Mouse (Mus musculus) gastrocnemius, postnatal 4 days (tissue): ENCODE data around the gene Olfr963. TPM values are rescaled to one million over a fixed set of nuclear protein-coding genes. Genes with fewer than 3 reads are reported as not detected.
"Not testable (repeated sequence)": the region's sequence is repeated elsewhere in the genome, so short reads cannot be mapped to it uniquely, and the experiment has no call there.

Experiments
- DNase-seq, 2 experiments: peaks; one replicate each; pipeline ENCODE4 v3.0.0; 2021 to 2022; ENCODE audit warnings: low spot score in 2 of 2, mixed read lengths in 2 of 2
- long read RNA-seq, 2 experiments: library from polyadenylated mRNA; stranded (forward); transcript quantifications; one replicate each; pipeline ENCODE4 v2.0.0; 2021
- total RNA-seq, 2 experiments: library from RNA; stranded (reverse); gene quantifications; 2 replicates each; pipeline ENCODE4 v1.2.3; 2021

Olfr963 gene
- total RNA-seq: not detected
- long read RNA-seq, experiment 1: 0 reads
- long read RNA-seq, experiment 2: 0 reads

- DNase-seq: no peak
These were observed at the start of gene Olfr963 for GRCm38 (mm10) chr9:39666905-39667304. TSS of gene Olfr963 (plus strand) at chr9:39667205.

GRCm38 (mm10) chr9:39621073-39621472 is 45.9 kb upstream of the Olfr963 start, which contains the start of gene Olfr960:
TSS of gene Olfr960 (plus strand) at chr9:39621373.
- no peak for DNase-seq

DNA sequence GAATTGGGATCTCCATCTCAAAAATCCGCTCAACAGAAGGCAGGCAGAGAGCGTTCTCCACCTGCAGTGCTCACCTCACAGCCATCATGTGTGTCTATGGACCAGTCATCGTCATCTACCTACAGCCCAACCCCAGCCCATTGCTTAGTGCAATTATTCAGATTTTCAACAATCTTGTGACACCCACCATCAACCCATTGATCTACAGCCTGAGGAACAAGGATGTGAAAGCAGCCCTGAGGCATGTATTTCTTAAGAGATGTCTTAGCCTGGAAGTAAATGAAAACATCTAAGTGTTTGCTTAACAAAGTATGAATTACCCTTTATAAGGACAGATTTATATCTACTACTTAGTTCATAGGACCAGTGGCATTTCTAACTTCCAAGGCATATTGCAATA is 43.2 kb upstream of the Olfr963 start:
- DNase-seq: no peak

DNA sequence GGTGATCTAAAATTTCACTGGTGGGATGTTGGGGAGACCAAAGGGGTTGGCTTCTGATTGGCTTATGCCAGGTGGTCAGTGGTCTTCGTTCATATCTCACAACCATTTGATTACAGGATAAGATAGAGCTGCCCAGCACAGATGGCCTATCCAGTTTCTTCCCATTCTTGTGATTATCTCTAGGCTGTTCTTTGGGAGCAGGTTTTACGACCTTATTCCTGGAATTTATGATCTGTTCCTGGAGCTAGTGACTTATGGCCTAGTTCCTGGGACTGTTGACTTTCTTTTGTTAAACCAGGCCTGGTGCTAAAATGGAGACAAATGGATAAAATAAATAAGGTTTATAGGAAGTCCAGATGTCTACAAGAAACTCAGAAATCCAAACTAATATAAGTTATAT is 42.3 kb upstream of the Olfr963 start:
- DNase-seq: no peak

DNA sequence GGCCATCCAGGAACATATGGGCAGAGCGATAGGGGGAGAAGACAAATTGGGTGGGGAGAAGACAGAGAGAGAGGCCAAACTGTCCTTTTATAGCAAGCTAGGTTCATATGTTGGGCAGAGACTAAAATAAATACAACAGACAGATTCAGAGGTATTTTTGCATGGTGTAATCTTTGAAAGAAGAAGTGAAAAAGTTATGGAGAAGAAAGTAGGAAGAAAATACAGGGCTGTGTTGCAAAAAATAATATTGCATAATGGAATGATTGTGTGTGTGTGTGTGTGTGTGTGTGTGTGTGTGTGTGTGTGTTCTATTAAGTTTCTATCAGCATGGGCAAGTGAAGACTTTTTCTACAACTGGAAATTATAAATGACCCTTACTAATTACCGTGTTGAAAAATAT is 37.9 kb upstream of the Olfr963 start:
- no peak for DNase-seq

DNA sequence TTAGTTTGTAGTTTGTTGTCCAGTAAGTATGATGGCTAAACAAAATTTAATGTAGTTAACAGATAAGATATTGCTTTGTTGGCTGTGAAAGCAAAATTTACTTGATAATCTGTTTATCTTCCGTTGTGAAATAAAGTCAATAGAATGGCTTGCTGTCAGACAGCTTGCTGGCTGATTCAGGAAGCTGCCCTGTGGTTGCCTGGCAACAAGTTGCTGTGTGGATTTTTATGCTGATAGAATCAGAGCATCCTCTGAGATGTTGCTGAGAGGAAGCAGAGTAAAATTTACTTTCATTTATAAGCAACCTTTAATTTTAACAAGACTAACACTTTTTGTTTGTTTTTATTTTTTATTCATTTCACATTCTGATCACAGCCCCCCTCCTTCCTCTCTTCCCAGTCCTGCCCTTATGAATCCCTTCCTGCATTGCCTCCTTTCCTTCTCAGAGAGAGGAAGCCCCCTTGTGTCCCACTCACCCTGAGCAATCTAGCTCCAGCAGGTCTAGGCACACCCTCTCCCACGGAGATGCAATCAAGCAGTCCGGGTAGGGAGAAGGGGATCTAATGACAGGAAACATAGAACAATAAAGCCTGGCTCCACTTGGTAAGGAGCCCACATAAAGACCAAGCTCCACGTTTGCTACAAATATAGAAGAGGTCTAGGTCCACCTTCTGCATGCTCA is 33.0 kb upstream of the Olfr963 start:
- DNase-seq: no peak

- no peak for DNase-seq
These were observed 22.2 kb upstream of the Olfr963 start, which contains the start of gene Olfr961 for GRCm38 (mm10) chr9:39644785-39645184. TSS of gene Olfr961 (plus strand) at chr9:39645085.

DNA sequence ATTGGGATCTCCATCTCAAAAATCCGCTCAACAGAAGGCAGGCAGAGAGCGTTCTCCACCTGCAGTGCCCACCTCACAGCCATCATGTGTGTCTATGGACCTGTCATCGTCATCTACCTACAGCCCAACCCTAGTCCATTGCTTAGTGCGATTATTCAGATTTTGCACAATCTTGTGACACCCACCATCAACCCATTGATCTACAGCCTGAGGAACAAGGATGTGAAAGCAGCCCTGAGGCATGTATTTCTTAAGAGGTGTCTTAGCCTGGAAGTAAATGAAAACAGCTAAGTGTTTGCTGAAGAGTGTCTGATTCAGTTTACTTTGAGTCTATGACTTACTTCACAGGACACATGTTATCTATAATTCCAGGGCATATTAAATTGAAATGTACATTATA is 19.6 kb upstream of the Olfr963 start:
- no peak for DNase-seq

GRCm38 (mm10) chr9:39654756-39655396 is 12.1 kb upstream of the Olfr963 start:
- no peak for DNase-seq

- DNase-seq: no peak
These were observed 2.7 kb downstream of the Olfr963 start for GRCm38 (mm10) chr9:39669723-39670122.

DNA sequence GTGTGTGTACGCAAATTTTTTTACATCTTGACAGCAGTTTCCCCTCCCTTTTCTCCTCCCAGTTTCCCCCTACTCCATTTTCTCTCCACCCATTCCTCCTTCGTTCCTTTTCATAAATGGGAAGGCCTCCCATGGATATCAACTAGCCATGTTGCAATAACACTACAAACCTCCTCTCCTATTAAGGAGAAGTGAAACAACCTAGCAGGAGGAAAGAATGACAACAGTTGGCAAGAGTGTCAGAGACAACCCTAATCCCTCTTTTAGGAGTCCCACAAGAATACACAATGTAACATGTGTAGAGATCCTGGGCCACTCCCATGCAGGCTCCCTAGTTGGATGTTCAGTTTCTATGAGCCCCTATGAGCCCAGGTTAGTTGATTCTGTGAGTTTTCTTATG is 7.8 kb downstream of the Olfr963 start:
- DNase-seq: no peak

GRCm38 (mm10) chr9:39678557-39678956 is 11.6 kb downstream of the Olfr963 start:
- DNase-seq: no peak

- DNase-seq: no peak
These were observed 12.3 kb downstream of the Olfr963 start for GRCm38 (mm10) chr9:39679280-39679679.

GRCm38 (mm10) chr9:39701123-39701522 is 34.1 kb downstream of the Olfr963 start:
- DNase-seq: not testable (repeated sequence)

DNA sequence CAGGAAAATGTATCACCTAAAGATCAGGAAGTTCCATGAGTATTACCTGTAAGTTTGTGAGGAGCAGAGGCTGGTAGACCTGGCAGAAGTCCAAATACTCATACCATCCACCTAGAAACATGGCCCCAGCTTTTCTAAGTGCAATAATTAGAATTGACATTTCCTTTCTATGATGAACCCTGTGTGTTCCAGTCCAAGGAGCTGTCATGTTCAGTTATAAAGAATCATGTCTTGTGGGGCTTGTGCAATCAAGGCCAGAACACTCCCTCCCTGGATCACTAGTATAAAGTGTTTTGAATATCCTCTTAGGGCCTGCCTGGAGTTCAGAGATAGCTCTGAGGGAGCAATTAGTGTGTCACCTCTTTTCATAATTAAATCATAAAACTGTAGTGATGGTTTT is 40.0 kb downstream of the Olfr963 start, which contains the start of gene Olfr149:
Gene Olfr149 (minus strand): TSS at position 101 of the 400 bp plus-strand sequence.
- no peak for DNase-seq

GRCm38 (mm10) chr9:39708958-39709357 is 42.0 kb downstream of the Olfr963 start:
- peak in 1 of 2 experiments; percentile 20 for DNase-seq

DNA sequence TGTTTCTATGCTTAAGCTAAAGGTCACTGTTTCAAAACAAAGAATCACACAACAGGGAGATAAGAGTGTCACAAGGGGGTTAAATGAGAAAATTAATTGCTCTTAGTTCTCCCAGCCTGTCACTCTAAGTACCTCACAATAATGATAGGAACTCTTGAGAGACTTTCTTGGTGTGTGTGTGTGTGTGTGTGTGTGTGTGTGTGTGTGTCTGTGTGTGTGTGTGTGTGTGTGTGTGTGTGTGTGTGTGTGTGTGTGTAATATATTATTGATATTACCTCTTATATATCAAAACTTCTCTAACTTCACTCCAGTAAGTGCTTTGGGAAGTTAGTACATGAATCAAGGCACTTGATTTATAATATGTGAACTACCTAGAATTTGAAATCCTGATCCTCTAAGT is 44.0 kb downstream of the Olfr963 start, which contains the start of gene Olfr965:
Gene Olfr965 (plus strand): TSS at position 301 of the 400 bp plus-strand sequence.
- DNase-seq: no peak

Other genes starting within 250 kb of the Olfr963 start
- not detected for gene Olfr952, start 240.1 kb upstream of the Olfr963 start, total RNA-seq
- gene Olfr954, start 210.5 kb upstream of the Olfr963 start, total RNA-seq: not detected
- not detected for gene Olfr955, start 195.3 kb upstream of the Olfr963 start, total RNA-seq
- gene Olfr44, start 173.2 kb upstream of the Olfr963 start, total RNA-seq: not detected
- gene Olfr957, start 151.4 kb upstream of the Olfr963 start, total RNA-seq: not detected
- gene Olfr958, start 113.2 kb upstream of the Olfr963 start, total RNA-seq: not detected
- gene Olfr959, start 91.6 kb upstream of the Olfr963 start, total RNA-seq: not detected
- 100 to 1,000 TPM; 370 to 452 TPM for gene AW551984, start 62.8 kb upstream of the Olfr963 start, total RNA-seq
- gene Olfr148, start 56.5 kb upstream of the Olfr963 start, total RNA-seq: not detected
- gene Olfr960, start 45.8 kb upstream of the Olfr963 start, total RNA-seq: not detected
- gene Olfr961, start 22.1 kb upstream of the Olfr963 start, total RNA-seq: not detected
- gene Olfr149, start 39.9 kb downstream of the Olfr963 start, total RNA-seq: not detected
- not detected for gene Olfr965, start 44.1 kb downstream of the Olfr963 start, total RNA-seq
- gene Olfr150, start 63.8 kb downstream of the Olfr963 start, total RNA-seq: not detected
- not detected for gene Olfr967, start 79.0 kb downstream of the Olfr963 start, total RNA-seq
- gene Olfr968, start 116.0 kb downstream of the Olfr963 start, total RNA-seq: not detected
- gene Olfr969, start 123.7 kb downstream of the Olfr963 start, total RNA-seq: not detected
- not detected for gene Olfr970, start 141.7 kb downstream of the Olfr963 start, total RNA-seq
- not detected for gene Olfr971, start 169.7 kb downstream of the Olfr963 start, total RNA-seq
- not detected for gene Olfr972, start 199.2 kb downstream of the Olfr963 start, total RNA-seq
- not detected for gene Olfr229, start 240.1 kb downstream of the Olfr963 start, total RNA-seq